Mouse (Mus musculus) ovary, adult 18-20 months (tissue): ENCODE measurements around the gene Csnk1g2.

Source experiments
- DNase-seq: peaks from one replicate; pipeline ENCODE4 v3.0.0; 2022; ENCODE audit warnings: low spot score, mixed read lengths

Csnk1g2 gene

GRCm38 (mm10) chr10:80680260-80680696, 57.6 kb downstream of the Csnk1g2 start:
- no peak for DNase-seq

DNA sequence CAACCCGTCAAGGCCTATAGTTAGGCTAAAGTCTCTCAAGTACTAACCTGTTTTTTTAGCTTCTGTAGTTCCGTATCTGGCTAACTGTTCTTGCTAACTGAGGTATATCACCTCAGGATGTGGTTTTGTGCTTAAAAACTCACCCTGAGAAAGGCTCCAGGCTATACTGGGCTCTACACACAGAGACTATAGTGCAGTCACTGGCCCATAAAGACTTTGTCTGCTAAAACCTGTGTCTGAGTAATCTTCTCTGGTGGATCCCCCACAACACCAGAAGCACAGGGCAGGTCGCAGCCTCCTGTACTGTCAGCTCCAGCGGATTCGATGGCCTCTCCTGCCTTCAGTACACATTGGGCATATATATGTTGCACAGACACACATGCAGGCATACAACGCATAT, 59.4 kb downstream of the Csnk1g2 start:
- DNase-seq: no peak

GRCm38 (mm10) chr10:80683647-80684046, 61.0 kb downstream of the Csnk1g2 start:
- no peak for DNase-seq

GRCm38 (mm10) chr10:80684214-80684613, 61.6 kb downstream of the Csnk1g2 start:
- DNase-seq: peak; percentile 55

- DNase-seq: no peak
Measured at GRCm38 (mm10) chr10:80684984-80685383, 62.3 kb downstream of the Csnk1g2 start.

DNA sequence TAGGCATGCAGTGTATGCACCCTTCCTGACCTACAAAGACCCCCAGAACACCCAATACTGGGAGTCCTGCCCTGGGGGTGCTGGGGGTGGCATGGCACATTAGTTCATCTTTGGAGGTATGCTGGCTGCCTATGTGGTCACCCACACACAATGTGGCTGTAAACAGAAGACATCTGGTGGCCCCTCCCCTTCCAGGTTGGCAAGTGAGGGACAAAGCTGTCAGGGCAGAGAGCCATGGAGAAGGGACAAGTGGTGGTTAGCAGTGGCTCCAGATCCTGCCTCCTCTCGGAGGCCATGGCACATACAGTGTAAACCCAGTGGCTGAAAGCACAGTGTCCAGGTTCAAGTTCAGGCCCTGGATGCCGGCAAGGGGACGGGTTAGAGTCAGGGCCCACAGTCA, 64.0 kb downstream of the Csnk1g2 start:
- no peak for DNase-seq

DNA sequence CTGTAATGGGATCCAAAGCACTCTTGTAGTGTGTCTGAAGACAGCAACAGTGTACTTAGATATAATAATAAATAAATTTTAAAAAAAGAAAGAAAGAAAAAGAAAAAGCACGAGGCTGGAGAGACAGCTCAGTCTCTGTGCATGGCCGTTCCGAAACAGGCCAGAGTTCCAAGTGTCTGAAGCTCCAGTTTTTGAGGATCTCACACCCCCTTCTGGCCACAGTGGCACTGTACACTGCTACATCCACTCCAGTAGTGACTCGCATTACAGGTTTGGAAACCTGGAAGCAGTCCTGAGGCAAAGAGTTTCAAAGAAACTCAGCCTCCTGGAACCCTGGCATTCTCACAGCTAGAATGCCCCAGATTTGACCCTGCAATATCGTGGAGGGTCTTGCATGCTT, 65.2 kb downstream of the Csnk1g2 start:
- DNase-seq: no peak
